Mouse (Mus musculus) MEL (cell line): ENCODE results near the gene Tmem144.

Source experiments
- CHD2 ChIP-seq: IDR thresholded peaks from 2 replicates; pipeline ENCODE4 v1.6.1; 2011; ENCODE audit warnings: low read length, improper control_type of control experiment
- CTCF ChIP-seq, 3 experiments: IDR thresholded peaks in 2 of 3; conservative IDR thresholded peaks in 1 of 3; 2 replicates each; pipeline ENCODE4 v1.5.1; 2011 to 2012; ENCODE audit warnings: low read length in 3 of 3, low read depth in 2 of 3, mild to moderate bottlenecking in 2 of 3, improper control_type of control experiment in 1 of 3, inconsistent platforms in 1 of 3, mixed read lengths in 1 of 3, moderate library complexity in 1 of 3; ENCODE audit not compliant: control insufficient read depth in 1 of 3, insufficient read depth in 1 of 3, poor library complexity in 1 of 3, severe bottlenecking in 1 of 3
- EP300 ChIP-seq, 2 experiments: IDR thresholded peaks; 2 replicates each; pipeline ENCODE4 v1.6.1; 2011; ENCODE audit warnings: improper control_type of control experiment in 2 of 2, low read length in 2 of 2, low read depth in 1 of 2, mild to moderate bottlenecking in 1 of 2
- POLR2A ChIP-seq, 2 experiments: IDR thresholded peaks; 2 replicates each; pipeline ENCODE4 v1.6.1; 2011 to 2012; ENCODE audit warnings: low read length in 2 of 2, mild to moderate bottlenecking in 2 of 2, control low read depth in 1 of 2, improper control_type of control experiment in 1 of 2, low read depth in 1 of 2, moderate library complexity in 1 of 2; ENCODE audit not compliant: control insufficient read depth in 1 of 2, insufficient read depth in 1 of 2, poor library complexity in 1 of 2
- POLR2AphosphoS2 ChIP-seq: IDR thresholded peaks from 2 replicates; pipeline ENCODE4 v1.6.1; 2011; ENCODE audit warnings: low read length, improper control_type of control experiment
- RAD21 ChIP-seq: IDR thresholded peaks from 2 replicates; pipeline ENCODE4 v1.6.1; 2011; ENCODE audit warnings: mild to moderate bottlenecking, low read depth, low read length, improper control_type of control experiment
- SMC3 ChIP-seq: IDR thresholded peaks from 2 replicates; pipeline ENCODE4 v1.6.1; 2011; ENCODE audit warnings: low read depth, low read length, improper control_type of control experiment

DNA sequence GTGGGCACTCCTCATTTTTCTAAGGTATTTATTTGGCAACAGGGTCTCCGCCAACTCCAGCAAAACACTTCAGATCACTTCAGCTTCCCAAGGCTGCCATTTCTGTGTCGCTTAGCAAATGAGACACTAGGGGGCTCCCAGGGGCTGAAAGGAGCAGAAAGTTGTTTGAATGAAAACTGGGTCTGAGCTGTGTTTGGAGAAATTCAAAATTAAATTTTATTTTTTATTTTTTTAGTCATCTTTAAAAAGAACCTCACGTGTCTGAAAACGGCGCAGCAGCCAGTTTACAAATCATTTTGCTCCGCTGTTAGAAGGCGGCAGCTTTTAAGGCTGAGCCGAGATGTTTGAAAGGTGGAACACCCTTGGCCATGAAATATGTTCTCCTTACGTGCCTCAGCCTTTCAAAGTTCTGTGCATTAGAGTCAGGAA is 32.2 kb upstream of the Tmem144 start:
- TF ChIP-seq POLR2A (IDR thresholded peaks at IDR 0.05; ENCODE audit: control insufficient read depth in 1 of 2, insufficient read depth in 1 of 2, low read depth in 1 of 2, low read length in 2 of 2, poor library complexity in 1 of 2): no peak
- TF ChIP-seq CHD2: no peak
- peak; percentile 86 for TF ChIP-seq RAD21
- no peak for TF ChIP-seq POLR2AphosphoS2
- no peak for TF ChIP-seq EP300 (IDR thresholded peaks at IDR 0.05; ENCODE audit: low read depth in 1 of 2, low read length in 2 of 2)
- peak; percentile 51 to 84 (median 72) for TF ChIP-seq CTCF (IDR thresholded peaks at IDR 0.05 in 2 of 3, conservative IDR thresholded peaks at IDR 0.05 in 1 of 3; ENCODE audit: control insufficient read depth in 1 of 3, insufficient read depth in 1 of 3, low read depth in 2 of 3, low read length in 3 of 3, poor library complexity in 1 of 3, severe bottlenecking in 1 of 3)
- TF ChIP-seq SMC3: peak; percentile 94
